Mouse (Mus musculus) right cerebral cortex, adult 2 months (tissue): Measurements from ENCODE around the gene Grm7.

Experiments
- DNase-seq, 2 experiments: peaks; one replicate each; pipeline ENCODE4 v3.0.0; 2021 to 2022; ENCODE audit warnings: low spot score in 2 of 2

Grm7 gene

GRCm38 (mm10) chr6:110645411-110646361 is at the start of gene Grm7:
Grm7 (plus strand) TSS chr6:110645581.
- DNase-seq, result peak; percentile 64 to 74

- peak; percentile 47 for DNase-seq
These were observed 355 bp upstream of the Grm7 start for GRCm38 (mm10) chr6:110645041-110645410.

GRCm38 (mm10) chr6:110646901-110647300 is 1.5 kb downstream of the Grm7 start:
- peak; percentile 51 to 55 for DNase-seq

DNA sequence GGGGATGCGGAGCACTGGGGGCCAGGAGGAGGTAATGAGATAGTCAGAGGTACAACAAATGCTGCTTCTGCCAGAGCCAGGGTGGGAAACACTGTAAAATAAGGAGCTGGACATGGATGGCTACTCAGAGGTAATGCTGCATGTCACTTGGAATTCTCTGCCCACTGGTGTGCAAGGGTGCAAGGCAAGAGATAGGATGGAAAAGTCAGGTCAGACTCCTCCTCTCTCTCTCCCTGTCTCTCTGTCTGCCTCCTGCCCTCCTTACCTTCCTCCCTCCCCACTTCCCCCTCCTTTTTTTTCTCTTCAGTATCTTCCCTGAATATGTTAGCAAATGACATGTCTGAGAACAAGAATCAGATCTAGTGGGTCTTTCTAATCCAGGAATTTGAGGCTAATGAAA is 3.8 kb downstream of the Grm7 start:
- DNase-seq, result peak; percentile 17 to 30

DNA sequence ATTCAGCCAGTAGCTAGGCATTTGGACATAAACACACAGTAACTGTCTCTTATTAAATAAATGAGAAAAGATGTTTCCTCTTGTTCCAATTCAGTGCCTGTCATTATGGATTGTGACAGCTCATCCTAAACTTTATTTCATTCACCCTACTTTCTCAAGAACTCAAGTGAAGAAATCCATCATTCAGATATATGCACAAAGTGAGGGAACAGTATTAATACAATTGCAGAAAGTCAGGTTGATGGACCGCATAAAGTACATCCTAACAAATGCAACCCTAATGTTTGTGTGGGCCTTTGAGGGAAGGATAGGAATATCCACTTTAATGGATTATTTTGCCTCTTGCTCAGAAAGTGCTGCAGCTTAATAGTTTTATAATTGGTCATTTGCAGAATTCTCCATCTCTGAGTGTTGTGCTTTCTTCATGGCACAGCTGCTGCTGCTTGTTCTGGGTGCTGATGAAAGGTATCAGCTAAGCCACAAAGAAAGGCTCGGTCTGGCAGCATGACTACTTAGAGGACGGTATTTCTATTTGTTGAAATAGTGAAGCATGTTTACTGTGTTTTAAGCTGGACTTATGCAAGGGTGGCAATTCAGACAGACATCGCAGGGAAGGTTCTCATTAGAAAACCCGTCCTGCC is 8.1 kb downstream of the Grm7 start:
- DNase-seq, result no peak

- DNase-seq, result no peak
These were observed 19.1 kb downstream of the Grm7 start for GRCm38 (mm10) chr6:110664436-110664835.

GRCm38 (mm10) chr6:110668447-110668846 is 23.1 kb downstream of the Grm7 start:
- no peak for DNase-seq

DNA sequence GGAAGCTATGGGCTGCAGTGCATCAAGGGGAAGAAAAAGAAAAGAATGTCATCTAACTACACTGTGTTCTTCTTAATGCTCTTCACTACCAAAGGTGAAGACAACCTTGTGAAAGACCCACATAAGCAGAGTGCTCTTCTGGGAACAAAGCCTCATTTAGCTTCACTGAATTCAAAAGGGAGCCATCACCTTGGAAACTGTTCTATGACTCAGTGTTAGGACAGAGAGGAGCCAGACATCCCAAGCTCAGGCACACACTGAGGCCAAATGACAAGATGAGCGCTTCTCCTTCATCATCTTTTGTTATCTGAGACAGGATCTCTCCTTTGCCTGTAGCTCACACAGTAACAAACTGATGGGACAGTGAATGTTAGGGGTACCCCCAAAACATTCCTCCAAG is 45.6 kb downstream of the Grm7 start:
- DNase-seq, result peak; percentile 12 to 14

DNA sequence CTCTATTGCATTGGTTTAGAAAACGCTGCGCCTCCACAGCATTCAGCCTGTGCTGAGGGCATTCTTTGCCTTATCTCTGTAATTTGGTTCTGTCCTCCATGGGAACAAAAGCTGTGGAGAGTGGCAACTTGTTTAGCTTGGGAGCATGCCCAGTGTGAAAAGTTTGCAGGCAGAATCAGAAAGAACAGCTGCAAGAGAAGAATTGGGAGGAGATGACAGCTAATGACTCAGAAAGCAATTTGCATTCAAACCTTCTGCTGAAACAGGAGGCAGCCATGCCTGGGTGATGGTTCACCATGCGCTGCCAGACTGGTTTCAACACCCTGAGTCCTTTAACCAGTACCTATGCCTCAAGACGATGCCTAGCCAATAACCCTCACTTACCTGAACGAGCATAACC is 64.4 kb downstream of the Grm7 start:
- DNase-seq, result peak; percentile 22 to 43

GRCm38 (mm10) chr6:110714943-110715342 is 69.6 kb downstream of the Grm7 start:
- no peak for DNase-seq

- DNase-seq, result no peak
These were observed 78.0 kb downstream of the Grm7 start for GRCm38 (mm10) chr6:110723371-110723770.

DNA sequence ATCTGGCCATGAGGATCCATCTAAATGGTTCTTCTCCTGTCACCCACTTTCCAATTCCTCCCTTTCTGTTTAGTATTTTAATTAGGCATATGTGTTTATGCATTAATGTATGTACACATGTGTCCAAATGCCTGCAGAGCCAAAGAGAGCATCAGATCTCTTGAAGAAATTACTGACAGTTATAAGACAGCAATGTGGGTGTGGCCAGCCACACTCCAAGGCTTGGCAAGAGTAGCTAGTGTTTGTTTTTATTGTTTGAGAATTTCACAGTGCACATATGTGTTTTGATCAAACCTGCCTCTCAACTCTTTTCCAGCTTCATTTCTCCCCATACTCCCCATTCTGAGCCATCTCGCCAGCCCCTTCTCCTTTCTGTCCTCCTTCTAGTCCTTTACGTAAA is 88.5 kb downstream of the Grm7 start:
- no peak for DNase-seq

- no peak for DNase-seq
These were observed 98.7 kb downstream of the Grm7 start for GRCm38 (mm10) chr6:110743981-110744670.

GRCm38 (mm10) chr6:110755921-110756320 is 110.5 kb downstream of the Grm7 start:
- no peak for DNase-seq

- DNase-seq, result no peak
These were observed 124.2 kb downstream of the Grm7 start for GRCm38 (mm10) chr6:110769588-110769987.

- no peak for DNase-seq
These were observed 127.3 kb downstream of the Grm7 start for GRCm38 (mm10) chr6:110772652-110773051.

- no peak for DNase-seq
These were observed 130.7 kb downstream of the Grm7 start for GRCm38 (mm10) chr6:110776046-110776445.

DNA sequence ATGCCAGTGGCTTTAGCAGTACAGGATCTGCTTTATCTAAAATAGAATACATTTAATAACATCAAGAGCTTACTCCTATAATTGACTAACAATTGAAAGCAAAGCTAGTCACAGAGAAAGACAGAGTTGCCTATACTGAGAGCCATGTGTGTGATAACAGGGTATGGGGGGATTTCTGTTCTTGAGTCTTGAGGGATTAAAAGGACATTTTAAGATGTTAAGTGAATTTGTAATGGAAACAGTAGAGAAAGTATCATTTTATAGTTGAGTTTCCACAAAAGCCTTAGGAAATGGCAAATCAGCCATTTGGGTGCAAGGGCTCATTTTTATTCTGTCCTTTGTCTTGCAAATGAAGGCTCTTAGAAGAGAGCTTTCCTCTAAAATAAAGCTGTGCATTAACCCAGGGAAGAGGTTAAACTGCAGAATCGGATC is 140.1 kb downstream of the Grm7 start:
- no peak for DNase-seq

DNA sequence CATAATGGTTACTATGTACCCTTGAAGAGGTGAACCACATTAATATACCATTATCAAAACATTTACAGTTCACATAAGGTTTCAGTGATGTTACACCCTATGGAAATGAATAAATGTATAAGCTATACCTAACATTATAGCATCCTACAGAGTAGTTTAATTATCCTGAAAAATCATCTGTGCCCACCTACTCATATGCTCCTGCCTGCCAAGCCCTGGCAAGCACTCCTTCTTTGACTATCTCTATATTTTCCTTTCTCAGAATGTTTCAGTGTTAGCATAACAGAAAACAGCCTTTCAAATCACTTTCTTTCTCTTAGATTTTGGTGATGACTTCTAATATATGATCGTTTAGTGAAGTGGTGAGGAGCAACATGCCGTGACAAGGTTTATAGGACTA is 147.3 kb downstream of the Grm7 start:
- DNase-seq, result peak in 1 of 2 experiments; percentile 18

DNA sequence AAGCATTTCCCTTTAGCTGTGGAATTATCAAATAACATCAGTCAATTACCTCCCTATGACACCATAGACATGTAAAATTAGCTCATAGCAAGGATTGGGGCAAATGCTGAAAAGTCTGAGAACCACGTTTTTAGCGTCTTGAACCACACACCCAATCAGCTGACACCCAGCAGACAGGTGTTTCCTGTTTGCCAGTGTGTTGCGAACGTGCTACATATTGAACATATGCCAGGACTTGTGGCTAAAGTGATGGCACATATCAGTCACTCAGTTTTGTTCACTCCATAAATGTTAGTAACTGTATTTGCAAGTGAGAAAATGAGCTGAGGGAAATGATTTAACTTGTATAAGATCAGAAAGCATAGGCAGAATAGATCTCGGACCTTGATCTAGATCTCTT is 162.1 kb downstream of the Grm7 start:
- DNase-seq, result no peak

DNA sequence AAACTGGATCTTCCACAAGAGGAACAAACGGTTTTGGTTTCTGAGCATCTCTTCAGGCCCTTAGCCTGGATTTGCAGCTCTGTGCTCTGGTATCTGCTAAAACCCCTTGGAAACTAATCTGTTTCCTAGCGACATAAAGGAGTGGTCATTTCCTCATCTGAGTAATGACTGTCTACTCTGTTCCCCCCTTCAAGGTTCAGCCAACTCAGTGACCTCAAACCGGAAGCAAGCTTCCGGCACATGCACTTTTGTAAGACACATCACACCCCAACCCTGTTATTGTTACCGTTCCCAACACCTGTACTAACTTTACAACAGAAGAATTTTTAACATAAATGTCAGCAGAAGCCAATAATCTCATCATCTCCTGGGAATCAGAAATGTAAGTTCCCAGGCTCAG is 166.8 kb downstream of the Grm7 start:
- DNase-seq, result no peak

DNA sequence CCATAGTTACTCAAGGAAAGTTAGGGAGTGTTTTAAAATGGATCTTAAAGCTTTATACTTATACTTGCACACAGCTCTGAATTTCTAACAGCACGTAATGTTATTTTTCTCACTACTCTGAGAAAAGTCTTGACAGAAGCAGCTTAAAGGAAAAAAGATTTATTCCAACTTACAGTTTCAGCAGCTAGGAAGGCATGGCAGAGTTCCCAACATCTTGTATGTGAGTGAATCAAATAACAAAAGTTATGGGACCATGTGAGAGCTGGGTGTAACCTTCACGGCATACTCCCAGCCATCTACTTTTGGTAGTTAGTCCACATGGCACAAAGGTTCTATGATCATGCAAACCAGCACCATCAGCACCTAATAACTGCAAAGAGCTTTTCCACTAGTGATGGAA is 172.9 kb downstream of the Grm7 start:
- no peak for DNase-seq
